Mouse (Mus musculus) T-helper 17 cell (primary cell): ENCODE results near the gene Actl7a.

Source experiments
- in situ Hi-C, 2 experiments: fragments of 300-600 bp; cut with MboI, MseI; formaldehyde crosslinking; loops; 1 replicate in 1 of 2; 2 replicates in 1 of 2; pipeline ENCODE4 v1.15.1; 2025; ENCODE audit warnings: high pct_unique_total_duplicates in 2 of 2

The Actl7a gene

DNA sequence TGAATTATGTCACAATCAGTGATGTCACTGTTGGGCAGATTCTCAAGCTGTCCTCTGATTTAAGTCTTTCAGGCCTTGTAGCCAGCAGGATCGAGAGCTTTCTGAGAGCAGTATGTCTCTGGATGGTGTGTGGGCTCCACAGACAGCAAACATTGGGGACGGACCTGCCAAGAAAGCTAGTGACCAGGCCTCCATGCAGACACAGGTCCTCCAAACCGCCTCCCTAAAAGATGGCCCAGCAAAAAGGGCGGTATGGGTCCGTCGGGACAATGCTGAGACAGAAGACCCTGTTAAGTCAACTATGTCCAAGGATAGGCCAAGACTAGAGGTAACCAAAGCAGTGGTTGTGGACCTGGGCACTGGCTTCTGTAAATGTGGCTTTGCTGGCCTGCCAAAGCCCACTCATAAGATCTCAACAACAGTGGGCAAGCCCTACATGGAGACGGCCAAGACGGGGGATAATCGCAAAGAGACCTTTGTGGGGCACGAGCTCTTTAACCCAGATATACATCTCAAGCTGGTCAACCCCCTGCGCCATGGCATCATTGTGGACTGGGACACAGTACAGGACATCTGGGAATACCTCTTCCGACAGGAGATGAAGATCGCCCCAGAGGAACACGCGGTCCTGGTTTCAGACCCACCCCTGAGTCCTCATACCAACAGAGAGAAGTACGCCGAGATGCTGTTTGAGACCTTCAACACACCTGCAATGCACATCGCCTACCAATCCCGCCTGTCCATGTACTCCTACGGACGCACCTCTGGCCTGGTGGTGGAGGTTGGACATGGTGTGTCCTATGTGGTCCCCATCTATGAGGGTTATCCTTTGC is at the start of gene Actl7a:
TSS of gene Actl7a (plus strand) at position 51 of the 833 bp plus-strand sequence.
- in situ Hi-C loops: no loop called here

DNA sequence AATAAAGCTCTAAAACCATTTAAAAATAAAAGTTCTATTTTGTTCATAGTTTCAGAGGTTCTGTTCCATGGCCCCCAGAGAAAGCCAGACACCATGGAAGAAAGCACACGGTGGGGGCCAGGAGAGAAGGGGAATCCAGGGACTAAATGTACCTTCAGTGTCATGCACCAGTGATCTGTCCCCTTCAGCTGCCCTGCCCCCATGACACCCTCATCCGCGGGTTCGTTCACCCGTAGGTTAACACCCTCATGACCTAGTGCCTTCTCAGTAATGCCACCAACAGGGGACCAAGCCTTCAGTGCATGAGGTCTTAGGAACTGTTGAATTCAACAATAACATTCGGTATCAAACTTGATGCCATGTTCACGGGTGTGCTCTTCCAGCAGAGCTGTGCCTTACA is 46.8 kb upstream of the Actl7a start:
- in situ Hi-C loops: loop anchor here in 1 of 2 experiments (25.0 kb wide), 1 partner anchor 1409 kb away; no protein-coding TSS in a partner anchor

DNA sequence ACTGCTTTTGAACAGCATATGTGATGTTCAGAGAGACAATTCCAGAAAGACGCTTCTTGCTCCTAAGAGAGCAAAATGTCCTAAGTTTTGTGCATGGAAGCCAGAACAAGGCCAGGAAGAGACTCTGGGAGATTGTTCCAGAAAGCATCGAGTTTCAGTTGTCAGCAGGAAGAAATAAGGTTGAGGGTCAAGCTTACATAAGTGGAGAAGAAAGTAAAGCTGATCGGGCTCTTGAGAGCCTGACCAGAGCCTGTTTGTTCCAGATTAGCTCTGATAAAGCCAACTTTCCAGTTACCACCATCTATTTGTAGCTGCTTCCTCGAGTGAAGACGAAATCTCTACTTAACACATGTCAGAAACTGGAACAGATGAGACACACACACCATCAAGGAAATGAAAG is 44.5 kb upstream of the Actl7a start:
- in situ Hi-C loops: loop anchor here in 1 of 2 experiments (25.0 kb wide), 1 partner anchor 1411 kb away; no protein-coding TSS in a partner anchor

DNA sequence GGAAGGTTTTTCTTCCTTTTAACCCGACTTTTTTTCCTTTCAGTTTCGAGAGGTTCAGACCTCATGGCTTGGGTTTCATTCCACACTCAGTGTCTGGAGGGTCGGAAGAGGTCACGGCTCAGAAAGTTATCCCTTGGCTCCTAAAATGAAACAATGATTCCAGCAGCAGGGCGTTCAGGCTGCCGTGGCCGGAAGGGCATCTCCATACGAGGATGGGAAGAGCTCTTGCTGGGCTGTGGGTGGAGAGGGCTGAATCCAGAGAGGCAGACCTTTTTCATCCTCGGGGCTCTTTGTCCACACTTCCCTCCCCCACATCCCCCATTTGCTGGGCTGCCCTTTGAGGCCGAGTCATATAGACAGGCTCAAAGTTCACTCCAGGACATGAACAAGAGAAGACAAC is 41.0 kb upstream of the Actl7a start:
- in situ Hi-C loops: no loop called here

DNA sequence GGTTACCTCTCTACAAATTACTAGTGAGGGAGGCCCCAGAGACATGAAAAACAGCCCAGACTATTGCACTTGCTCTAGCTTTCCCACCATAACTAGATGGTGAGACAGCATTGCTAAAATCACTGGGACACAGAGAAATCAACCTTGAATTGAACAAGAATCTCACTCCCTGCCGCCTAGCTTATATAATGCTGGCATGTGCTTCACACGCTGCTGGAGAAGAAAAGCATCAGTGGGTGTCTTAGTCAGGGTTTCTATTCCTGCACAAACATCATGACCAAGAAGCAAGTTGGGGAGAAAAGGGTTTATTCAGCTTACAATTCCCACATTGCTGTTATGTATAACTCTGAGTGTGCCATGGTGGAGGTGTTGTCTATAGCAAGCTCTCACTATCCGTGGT is 30.1 kb upstream of the Actl7a start:
- in situ Hi-C loops: no loop called here

DNA sequence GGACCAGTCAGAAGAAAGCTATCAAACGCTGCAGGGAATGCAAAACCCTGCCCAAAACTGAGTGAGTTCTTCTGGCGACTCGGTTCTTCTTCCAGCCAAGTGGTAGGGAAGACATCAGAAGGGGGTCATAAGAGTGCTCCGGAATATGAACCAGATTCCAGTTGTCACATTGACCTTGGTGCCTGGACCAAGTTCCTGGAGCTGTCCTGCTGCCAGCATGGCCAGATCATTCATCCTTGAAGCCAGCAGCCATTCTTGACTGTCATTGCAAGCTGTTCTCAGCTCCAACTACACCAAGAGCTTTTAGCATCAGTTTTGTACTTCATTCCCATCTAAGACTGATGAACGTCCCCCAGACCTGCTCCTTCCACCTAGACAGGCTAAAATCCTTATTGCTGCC is 26.4 kb upstream of the Actl7a start:
- in situ Hi-C loops: no loop called here

DNA sequence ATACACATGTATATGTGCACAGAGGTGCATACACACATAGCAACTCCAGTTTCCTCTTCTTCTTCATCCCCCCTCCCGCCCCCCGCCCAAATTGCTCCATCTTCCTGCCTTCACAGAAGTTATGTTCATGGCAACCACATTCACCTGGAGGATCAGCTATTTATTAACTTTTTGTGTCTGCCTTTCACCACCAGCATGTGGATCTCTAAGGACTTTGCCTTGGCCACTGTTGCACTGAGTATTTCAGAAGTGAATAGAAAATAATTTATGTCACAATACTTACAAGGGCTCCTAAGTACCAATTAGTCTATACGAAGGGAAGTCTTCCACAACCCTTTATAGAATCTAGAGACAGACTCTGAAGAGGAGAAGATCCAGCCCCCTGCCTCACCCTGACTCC is 25.3 kb upstream of the Actl7a start:
- in situ Hi-C loops: no loop called here

DNA sequence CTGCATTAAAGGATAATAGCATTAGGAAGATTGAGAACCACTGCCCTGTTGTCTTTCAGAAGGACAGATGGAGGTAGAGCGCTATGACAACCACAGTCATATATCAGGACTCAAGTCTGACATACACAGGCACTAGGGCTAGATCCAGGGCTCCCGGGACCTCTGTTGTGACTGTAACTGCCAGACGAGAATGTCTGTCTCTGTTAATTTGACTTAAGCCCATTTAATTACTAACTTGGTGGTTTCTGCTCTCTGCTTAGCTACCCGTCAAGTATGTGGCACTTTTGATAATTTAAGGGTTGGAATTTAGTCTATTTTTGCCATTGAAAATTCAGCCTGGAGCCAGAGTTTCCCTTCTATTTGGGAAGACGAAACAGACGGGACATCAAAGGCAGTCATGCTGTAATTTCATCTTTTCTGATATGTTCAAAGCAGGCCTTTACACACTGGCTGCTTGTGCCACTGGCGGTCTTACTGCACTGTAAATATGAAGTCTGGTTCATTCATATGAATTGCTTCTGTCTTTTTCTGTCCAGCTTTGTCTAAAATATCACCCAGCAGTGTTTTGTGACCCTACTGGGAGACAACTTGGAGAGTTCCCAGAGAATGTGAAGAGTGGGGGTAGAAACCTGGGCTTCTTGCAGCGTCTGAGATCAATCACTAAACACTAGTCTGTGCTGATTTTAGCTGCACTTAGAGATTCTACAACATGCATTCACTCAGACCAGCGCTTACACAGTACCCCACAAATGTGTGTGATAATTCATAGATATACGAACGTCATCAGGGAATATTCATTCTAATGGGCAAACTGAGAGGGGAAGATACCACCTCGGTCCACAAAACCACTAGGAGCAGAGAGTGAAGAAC is 24.4 kb upstream of the Actl7a start:
- in situ Hi-C loops: no loop called here

DNA sequence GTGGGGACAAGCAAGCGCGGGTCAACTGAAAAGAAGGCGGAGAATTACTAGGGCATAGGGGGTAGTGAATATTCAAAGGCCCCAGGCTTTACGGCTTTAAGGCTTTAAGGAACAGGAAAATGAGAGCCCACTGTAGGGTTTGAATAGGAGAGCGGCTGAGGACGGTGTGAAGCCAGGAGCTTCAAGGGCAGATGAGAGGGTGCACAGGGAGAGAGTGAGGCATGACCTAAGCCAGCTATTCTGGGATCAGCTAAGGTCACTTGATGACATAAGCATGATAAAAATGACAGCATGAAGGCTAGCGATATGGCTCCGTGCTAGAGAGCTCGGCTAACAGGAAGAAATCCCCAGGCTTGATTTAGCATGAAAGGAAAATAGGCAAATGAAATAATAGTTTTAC is 23.8 kb upstream of the Actl7a start:
- in situ Hi-C loops: no loop called here

DNA sequence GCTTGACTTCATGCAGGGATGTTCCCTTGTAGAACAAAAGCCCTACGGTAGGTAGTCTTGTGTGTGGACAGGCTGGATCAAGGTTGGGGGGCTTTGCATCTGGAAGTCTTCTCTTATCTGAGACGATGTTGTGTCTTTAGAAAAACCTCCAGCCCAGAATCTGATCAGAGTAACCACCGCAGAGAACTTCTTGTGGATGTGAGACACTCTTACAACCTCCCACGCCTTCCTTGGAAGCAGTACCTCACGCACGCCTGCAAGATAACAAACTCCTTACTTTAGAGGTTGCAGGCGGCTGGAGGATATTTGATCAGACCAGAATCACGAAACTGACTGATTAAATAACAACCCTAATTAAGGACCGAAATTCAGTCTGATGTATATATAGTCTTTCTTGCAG is 22.8 kb upstream of the Actl7a start:
- in situ Hi-C loops: no loop called here

DNA sequence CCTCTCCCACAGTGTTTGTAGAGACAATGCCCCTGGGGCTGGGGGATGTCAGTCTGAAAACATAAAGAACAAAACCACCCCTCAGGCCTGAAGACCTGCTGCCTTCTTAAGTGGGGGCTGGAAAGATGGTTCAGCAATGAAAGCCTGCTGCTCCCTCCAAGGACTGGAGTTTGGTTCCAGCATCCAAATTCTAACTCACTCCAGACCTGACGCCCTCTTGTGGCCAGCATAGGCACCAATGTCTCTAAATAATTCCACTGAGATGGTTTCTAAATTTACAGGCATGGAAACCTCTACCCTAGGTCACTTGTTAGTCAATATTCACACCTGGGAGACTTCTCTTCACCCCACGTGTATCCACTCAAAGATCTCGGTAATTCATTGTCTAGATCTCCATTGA is 21.7 kb upstream of the Actl7a start:
- in situ Hi-C loops: no loop called here

DNA sequence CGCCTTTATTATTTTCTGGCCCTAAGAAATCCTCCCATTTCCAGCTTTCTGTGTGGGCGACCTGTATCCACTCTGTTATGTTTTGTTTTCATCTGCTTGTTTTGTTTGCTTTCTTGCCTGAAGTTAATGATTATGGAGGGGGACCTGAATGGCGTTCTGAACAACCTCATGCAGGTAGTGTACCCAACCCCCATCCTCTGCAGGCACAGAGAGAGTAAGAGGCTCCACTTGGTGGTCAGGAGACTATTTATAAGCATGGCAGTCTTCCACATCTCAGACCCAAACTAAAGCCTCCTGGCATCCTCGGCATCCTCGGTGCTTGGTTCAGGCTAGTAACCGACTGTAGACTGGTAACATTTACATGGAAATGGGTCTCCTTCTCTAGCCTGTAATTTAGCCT is 20.9 kb upstream of the Actl7a start:
- in situ Hi-C loops: no loop called here

DNA sequence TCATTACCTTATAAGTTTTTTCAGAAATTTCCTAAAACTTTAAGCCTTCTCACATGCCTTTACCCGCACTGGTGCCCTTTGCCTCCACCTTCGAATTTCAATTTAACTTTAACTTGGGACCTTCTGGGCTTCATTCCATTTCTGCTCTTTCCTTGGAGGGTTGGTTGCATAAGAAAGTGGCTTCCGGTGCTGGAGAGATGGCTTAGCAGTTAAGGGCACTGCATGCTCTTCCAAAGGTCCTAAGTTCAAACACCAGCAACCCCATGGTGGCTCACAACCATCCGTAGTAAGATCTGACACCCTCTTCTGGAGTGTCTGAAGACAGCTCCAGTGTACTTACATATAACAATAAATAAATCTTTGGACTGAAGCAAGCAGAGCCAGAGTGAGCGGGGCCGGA is 20.0 kb upstream of the Actl7a start:
- in situ Hi-C loops: no loop called here

DNA sequence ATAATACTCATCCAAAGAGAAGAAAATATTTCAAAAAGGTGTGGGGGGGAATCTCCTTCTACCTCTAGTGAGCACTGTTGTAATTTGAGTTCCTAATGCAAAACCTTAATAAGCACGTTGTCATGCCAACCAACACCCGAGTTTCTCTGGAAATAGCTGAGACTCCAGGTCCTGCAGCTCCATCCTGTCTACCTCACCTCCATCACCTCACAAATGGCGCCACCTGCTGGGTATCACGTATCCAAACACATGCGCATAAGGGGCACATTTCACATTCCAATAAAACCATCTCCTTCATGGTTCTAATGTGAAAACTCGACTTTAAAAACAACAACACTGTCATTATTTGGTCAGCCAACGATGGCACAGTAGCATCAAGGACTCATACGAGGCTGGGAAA is 17.4 kb upstream of the Actl7a start:
- in situ Hi-C loops: no loop called here

DNA sequence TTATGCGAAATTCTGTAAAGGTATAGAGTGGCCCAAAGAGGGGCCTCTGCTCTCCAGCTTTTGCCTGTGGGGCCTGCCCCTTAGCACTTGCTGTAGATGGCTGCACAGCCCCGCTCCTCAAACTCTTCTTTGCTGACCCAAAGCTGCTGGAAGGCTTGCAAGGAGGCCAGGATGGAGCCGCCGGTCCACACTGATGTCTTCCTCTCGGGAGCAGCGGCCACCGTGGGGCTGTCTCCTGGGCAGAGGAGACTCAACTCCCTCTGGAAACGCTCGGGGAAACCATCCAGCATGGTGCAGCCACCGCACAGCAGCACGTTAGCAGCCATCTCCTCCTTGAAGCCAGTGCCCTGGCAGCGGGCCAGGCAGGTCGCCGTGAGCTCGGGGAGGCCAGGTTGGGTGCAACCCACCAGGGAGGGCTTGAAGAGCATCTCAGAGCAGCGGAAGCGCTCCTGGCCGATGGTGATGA is 3.2 kb upstream of the Actl7a start, which contains the start of gene Gm26657:
TSS of gene Gm26657 (plus strand) at position 51 of the 466 bp plus-strand sequence.
- in situ Hi-C loops: no loop called here

DNA sequence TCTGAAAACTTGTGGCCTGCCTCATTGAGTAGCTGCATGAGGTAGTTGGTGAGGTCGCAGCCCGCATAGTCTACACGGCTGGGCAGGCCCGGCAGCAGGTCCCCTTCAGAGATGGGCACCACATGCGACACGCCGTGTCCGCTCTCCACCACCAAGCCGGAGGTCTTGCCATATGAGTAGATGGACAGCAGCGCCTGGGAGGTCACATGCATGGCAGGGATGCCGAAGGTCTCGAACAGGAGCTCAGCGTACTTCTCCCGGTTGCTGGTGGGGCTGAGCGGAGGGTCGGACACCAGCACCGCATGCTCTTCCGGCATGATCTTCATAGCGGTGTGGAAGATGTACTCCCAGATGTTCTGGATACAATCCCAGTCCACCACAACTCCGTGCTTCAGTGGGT is 2.6 kb upstream of the Actl7a start:
- in situ Hi-C loops: no loop called here

DNA sequence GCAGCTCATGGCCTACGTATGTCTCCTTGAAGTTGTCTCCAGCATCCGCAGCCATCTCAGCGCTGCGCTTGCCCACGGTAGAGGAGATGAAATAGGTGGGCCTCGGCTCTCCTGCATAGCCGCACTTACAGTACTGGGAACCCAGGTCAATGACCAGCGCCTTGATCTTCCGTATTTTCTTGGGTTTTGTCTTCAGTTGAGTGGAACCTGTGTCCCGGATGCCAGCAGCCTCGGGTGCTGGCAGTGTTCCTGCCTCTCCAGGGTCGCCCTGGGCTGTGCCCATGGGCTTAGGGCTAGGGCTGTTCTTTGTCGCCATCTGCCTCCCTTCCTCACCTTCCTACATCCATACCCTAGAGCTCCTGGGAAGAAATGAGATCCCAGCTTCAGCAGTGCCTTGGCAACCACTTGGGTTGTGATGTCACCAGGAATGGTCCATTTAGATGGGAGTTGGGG is 2.1 kb upstream of the Actl7a start, which contains the start of gene Actl7b:
TSS of gene Actl7b (minus strand) at position 403 of the 453 bp plus-strand sequence.
- in situ Hi-C loops: no loop called here

DNA sequence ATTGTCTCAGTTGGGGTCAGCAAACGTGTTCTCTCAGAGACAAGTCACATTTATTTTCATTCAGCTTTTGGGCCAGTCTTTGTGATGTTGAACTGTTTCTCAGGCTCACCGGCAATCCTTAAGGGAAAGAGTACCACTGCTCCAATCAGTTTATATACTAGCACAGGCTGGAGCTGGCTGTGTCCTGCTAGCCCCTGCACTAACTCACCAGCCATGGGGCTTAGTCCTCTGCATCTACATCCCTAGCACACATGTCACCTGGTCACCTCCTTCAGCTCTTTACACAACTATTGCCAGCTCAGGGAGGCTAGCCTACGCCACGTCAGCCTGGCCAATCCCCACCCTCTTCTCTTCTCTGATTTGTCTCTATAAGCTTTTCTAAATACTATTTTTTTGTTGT is 515 bp upstream of the Actl7a start:
- in situ Hi-C loops: no loop called here

DNA sequence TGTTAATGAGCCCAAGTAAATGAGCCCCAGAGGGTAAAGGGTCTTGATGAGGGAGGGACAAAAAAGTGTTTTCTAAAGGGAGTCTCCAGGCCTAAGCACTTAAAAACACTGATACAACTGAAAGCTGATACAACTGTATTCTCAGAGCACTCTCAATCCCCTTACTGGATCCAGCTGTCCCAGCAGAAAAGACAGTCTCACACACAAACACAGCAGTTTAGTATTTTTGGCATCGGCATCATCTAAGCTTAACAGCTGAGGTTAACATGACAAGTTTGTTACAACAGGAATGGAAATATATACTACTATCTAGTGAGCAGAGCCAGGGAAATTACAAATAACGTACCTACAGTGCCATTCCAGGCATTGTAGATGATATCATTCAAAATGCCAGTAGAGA is 3.1 kb downstream of the Actl7a start:
- in situ Hi-C loops: no loop called here

DNA sequence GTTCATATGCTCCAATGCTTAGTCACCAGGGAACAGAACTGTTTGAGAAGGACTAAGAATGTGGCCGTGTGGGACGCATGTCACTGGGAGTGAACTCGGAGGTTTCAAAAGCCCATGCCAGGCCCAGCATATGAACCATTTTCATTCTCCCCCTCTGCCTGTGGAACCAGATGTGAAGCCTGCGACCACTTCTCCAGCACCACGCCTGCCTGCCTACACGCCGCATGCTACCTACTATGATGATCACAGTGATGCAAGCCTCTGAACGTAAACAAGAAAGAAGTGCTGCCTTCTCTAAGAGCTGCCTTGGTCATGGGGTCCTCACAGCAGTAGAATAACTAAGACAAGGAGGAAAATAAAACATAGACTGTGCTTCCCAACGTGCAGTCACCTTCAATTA is 4.2 kb downstream of the Actl7a start:
- in situ Hi-C loops: no loop called here

DNA sequence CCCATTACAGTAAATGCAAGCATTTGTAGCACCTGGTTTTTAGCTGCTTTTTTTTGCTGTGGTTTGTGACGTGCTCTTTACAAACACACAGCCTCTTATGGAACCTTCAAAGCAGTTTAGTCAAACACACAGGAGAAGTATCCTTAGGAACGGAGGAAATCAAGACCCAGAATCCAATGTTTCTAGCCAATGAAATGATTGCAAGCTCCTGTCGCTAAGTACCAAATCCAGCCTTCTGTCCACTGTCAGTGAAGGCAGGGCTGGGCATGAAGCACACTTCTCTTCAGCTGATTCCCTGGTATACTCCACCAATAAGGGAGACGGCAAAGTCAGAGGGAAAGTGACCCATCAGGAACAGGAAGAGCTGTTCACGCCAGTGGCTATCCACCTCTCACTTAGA is 12.8 kb downstream of the Actl7a start:
- in situ Hi-C loops: no loop called here

DNA sequence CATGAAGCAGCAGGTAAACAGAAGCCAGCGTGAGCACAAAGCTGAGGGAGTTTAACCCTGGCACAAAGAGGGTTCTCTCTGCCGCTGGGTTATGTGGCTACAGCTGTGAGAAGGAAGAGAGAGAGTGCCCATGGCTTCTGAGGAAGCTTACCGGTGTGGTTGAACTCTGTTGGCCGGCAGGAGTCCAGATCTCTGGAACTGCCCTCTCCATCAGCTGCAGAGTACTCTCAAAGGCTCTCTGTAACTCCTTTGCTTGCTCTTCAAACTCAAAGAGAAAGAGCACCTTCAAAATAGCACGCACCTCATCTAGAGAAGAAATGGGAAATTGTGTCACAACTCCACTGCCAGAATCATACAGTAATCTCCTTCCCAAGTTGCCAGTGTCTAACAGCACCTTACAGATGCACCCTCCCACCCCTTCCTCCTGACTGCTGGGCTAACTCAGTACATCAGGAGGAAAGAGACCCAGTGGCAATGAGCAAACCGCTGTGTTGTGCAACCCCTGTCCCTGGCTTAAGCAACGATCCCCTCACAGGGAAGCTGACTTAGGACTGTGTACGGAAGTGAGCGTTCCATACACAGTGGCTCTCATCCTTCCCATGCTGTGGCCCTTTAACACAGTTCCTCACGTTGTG is 13.9 kb downstream of the Actl7a start:
- in situ Hi-C loops: no loop called here
